Mouse (Mus musculus): Measurements from ENCODE around the gene Sp2. TPM values are rescaled to one million over a fixed set of nuclear protein-coding genes. Genes with fewer than 3 reads are reported as not detected.

Sp2 gene
- total and polyA plus RNA-seq, 3 experiments, result 10.4 to 12.4 (median 12.3) TPM

DNA sequence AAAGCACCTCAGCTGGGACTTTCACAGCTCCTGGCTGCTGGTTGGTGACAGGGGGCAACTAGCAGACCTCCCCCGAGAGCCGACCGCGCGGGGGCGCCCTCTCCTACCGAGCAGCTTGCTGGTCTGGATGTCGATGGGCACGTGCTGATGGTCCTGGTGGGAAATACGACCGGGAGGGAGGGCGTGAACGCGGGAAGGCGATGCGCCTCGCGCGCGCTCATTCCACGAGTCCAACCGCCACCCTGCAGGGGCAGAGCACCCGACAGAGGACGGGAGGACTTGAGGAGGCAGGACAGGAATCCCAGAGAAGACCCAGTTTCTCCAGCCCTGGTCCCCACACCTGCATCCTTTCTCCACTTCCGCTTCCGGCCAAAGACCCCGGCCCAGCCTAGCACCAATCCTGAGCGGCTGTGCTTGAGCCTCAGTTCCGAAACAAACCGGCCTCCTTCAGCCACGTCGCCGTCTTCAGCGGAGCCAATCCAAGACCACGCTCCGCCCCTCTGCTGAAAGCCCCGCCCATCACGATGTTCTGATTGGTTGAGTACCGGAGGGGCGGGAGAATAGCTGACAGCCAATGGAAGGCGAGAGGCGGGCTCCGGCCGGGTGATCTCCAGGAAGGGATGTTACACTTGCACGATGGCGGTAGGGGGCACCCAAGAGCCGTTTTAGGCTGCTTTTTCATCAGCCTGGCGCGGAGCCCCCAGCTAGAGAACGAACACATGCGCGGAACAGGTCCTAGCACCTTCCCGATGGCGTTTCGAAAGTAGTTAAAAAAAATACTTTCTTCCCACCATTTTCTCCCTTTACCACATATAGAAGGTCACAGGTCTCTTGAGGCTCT is 66.5 kb downstream of the Sp2 start, which contains the start of gene Cdk5rap3:
Gene Cdk5rap3, minus strand, starts transcription at position 453 of the 841 bp plus-strand sequence.
- intact Hi-C loops (cut with DNase I), result loop anchor here (2.0 to 5.0 kb wide), 2 partner anchors 66 to 109 kb away; partner anchors contain the start of gene Sp2
- TF ChIP-seq EP300 (IDR thresholded peaks at IDR 0.05; ENCODE audit: insufficient read depth, low read depth, low read length), result peak; percentile 78
- peak; percentile 84 for TF ChIP-seq CTCF (IDR thresholded peaks at IDR 0.05)
- peak; percentile 89 for TF ChIP-seq POLR2A (IDR thresholded peaks at IDR 0.05; ENCODE audit: insufficient read depth, low read depth, low read length)

DNA sequence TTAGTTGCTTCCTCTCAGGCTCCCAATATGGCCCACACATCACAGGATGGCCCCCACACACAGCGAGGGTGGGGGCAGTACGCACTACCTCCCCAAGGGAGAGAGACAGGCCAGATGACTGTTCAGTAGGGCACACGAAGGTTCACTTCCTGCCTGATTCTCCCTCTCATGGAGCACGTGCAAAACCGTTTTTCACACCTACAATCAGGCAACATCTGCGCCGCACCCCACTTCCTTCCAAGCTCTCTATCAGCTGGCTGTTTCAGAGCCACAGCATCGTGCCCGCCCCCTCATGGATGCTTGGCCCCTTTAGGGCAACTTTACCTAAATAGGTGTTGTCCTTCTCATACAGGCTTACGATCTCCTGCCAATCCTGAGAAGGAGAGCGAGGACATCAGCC is 70.1 kb downstream of the Sp2 start:
- 54% methylated on average over 11 of the region's 11 CpGs for WGBS
- no peak overlapping the region for H3K27ac ChIP-seq

More for the DNA sequence above, 66.5 kb downstream of the Sp2 start, which contains the start of gene Cdk5rap3:
- Histone ChIP-seq H3K27ac (peak within 1 kb of the TSS; percentile 77), H3K9ac (ENCODE audit: low read depth, low read length) (peak within 1 kb of the TSS; percentile 79), H3K27me3 (ENCODE audit: control insufficient read depth, insufficient read depth, low read length) (no peaks in the 10 kb centered on the region), H3K4me3 (peak within 1 kb of the TSS; percentile 74), H3K79me2 (replicated peaks; ENCODE audit: control insufficient read depth, insufficient read depth, low read length) (no peaks in the 10 kb centered on the region), H3K4me1 (ENCODE audit: control insufficient read depth, insufficient read depth, low read length) (no peaks in the 10 kb centered on the region), H3K36me3 (ENCODE audit: control insufficient read depth, insufficient read depth, low read length) (no peaks in the 10 kb centered on the region)
- peak; percentile 99 for DNase-seq
- under 1% methylated on average over 55 of the region's 55 CpGs for WGBS

DNA sequence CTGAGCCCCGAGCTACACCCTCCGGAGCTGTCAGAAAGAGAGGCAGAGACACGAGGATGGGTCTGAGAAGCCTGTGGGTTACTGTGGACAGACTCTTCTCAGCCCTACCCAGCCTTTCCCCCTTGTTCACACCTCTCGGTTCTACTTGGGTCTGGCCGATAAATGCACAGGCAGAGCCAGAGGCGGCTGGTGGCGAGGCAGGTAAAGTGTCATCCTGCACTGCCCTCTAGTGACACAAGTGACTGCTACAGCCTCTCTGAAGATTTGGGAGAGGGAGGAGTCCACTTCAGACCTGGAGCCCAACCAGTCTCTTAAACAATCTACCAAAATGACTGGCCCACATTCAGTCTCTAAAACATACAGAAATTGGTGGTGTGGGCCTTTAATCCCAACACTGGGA is 72.8 kb downstream of the Sp2 start:
- no peaks in the 10 kb centered on the region for H3K36me3 ChIP-seq (ENCODE audit: control insufficient read depth, insufficient read depth, low read length)
- H3K9ac ChIP-seq (ENCODE audit: low read depth, low read length), result no peak overlapping the region
- no peaks in the 10 kb centered on the region for H3K27me3 ChIP-seq (ENCODE audit: control insufficient read depth, insufficient read depth, low read length)
- intact Hi-C loops (cut with DNase I), result loop anchor here (1.0 to 5.0 kb wide), 2 partner anchors 43 to 148 kb away; no protein-coding TSS in a partner anchor
- no peak overlapping the region for H3K4me3 ChIP-seq
- peak; percentile 76 to 80 for DNase-seq
- no peaks in the 10 kb centered on the region; the same call in 1 of the 2 replicates for H3K4me1 ChIP-seq (ENCODE audit: control insufficient read depth, insufficient read depth, low read length)
- H3K27ac ChIP-seq, result no peak overlapping the region
- TF ChIP-seq EP300 (IDR thresholded peaks at IDR 0.05; ENCODE audit: insufficient read depth, low read depth, low read length) (peak; percentile 76; the same call in 1 of the 2 replicates), CTCF (IDR thresholded peaks at IDR 0.05) (peak; percentile 92), POLR2A (IDR thresholded peaks at IDR 0.05; ENCODE audit: insufficient read depth, low read depth, low read length) (no peak)
- H3K79me2 ChIP-seq (replicated peaks; ENCODE audit: control insufficient read depth, insufficient read depth, low read length), result no peaks in the 10 kb centered on the region
- 25% methylated on average over 7 of the region's 7 CpGs for WGBS

More for the DNA sequence above, 70.1 kb downstream of the Sp2 start:
- TF ChIP-seq POLR2A (IDR thresholded peaks at IDR 0.05; ENCODE audit: insufficient read depth, low read depth, low read length) (no peak), EP300 (IDR thresholded peaks at IDR 0.05; ENCODE audit: insufficient read depth, low read depth, low read length) (no peak), CTCF (IDR thresholded peaks at IDR 0.05) (no peak)
- intact Hi-C loops (cut with DNase I), result loop anchor here (5.0 kb wide), 1 partner anchor 150 kb away; no protein-coding TSS in a partner anchor
- Histone ChIP-seq H3K79me2 (replicated peaks; ENCODE audit: control insufficient read depth, insufficient read depth, low read length) (no peaks in the 10 kb centered on the region), H3K27me3 (ENCODE audit: control insufficient read depth, insufficient read depth, low read length) (no peaks in the 10 kb centered on the region), H3K4me3 (no peak overlapping the region), H3K4me1 (ENCODE audit: control insufficient read depth, insufficient read depth, low read length) (no peaks in the 10 kb centered on the region), H3K36me3 (ENCODE audit: control insufficient read depth, insufficient read depth, low read length) (no peaks in the 10 kb centered on the region), H3K9ac (ENCODE audit: low read depth, low read length) (no peak overlapping the region)
- DNase-seq, result no peak

DNA sequence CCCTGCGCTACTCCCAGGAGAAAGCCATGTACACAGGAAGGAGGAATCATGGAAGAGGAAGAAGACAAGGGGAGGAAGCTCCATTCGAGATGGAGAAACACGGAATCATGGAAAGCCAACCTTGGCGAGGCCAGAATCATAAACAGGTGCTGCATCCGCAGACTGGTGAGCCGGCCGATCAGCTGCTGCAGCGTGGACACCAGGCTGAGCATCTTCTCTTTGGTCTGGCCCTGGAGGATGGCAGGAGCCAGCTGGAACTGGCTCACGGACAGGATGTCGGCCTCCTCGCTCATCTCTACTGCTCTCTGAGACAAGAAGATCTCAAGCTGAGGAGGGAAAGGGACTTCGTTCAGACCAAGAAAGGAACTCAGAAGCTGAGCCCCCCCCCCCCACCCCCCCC is 74.2 kb downstream of the Sp2 start:
- intact Hi-C loops (cut with DNase I), result no loop called here
- H3K4me3 ChIP-seq, result no peak overlapping the region
- WGBS, result 95% methylated on average over 12 of the region's 12 CpGs
- no peaks in the 10 kb centered on the region; the same call in 1 of the 2 replicates for H3K4me1 ChIP-seq (ENCODE audit: control insufficient read depth, insufficient read depth, low read length)
- no peaks in the 10 kb centered on the region for H3K36me3 ChIP-seq (ENCODE audit: control insufficient read depth, insufficient read depth, low read length)
- H3K27me3 ChIP-seq (ENCODE audit: control insufficient read depth, insufficient read depth, low read length), result no peaks in the 10 kb centered on the region
- no peaks in the 10 kb centered on the region for H3K79me2 ChIP-seq (replicated peaks; ENCODE audit: control insufficient read depth, insufficient read depth, low read length)
- H3K27ac ChIP-seq, result no peak overlapping the region
- no peak overlapping the region for H3K9ac ChIP-seq (ENCODE audit: low read depth, low read length)
- TF ChIP-seq CTCF (IDR thresholded peaks at IDR 0.05) (no peak), POLR2A (IDR thresholded peaks at IDR 0.05; ENCODE audit: insufficient read depth, low read depth, low read length) (no peak), EP300 (IDR thresholded peaks at IDR 0.05; ENCODE audit: insufficient read depth, low read depth, low read length) (no peak)
- no peak for DNase-seq

DNA sequence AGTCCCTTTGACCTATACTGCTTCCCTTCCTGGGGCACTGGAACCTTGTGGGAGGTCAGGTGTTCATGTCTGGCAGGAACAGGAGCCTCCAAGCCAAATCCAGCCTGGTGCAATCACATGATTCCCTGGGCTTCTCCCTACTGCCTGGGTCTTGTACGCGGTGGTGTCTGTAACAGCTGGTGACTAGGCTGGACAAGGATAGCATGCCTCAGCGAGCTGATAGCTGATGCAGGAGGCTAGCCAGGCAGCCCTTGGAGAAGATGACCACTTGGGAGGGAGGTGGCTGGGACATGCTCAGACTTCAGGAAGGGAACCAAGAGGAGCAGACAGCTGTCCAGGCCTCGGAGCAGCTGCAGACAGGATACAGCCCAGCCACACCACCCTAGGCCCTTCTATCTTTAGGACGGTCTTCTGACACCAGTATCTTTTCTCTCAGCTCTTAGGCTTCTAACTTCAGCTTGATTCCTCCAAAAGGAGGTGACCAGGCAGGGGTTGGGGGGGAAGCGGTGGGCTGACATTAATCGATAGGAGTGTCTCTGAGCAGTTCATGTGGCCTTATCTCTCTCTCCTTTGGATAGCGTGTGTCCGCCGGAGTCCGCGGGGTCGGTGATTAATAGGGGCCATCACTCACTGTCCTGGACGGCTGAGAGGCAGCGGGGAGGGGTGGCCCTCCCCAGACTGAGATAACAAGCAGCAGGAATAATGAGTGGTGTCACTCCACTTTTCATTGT is 76.2 kb downstream of the Sp2 start:
- H3K4me3 ChIP-seq, result no peak overlapping the region
- DNase-seq, result peak; percentile 58 to 64
- no peaks in the 10 kb centered on the region for H3K27me3 ChIP-seq (ENCODE audit: control insufficient read depth, insufficient read depth, low read length)
- TF ChIP-seq EP300 (IDR thresholded peaks at IDR 0.05; ENCODE audit: insufficient read depth, low read depth, low read length) (peak; percentile 66; the same call in 1 of the 2 replicates), CTCF (IDR thresholded peaks at IDR 0.05) (no peak)
- no peak overlapping the region for H3K9ac ChIP-seq (ENCODE audit: low read depth, low read length)
- intact Hi-C loops (cut with DNase I), result no loop called here
- H3K36me3 ChIP-seq (ENCODE audit: control insufficient read depth, insufficient read depth, low read length), result no peaks in the 10 kb centered on the region
- peak overlapping the region; percentile 73 for H3K27ac ChIP-seq
- WGBS, result 32% methylated on average over 15 of the region's 15 CpGs
- no peaks in the 10 kb centered on the region for H3K79me2 ChIP-seq (replicated peaks; ENCODE audit: control insufficient read depth, insufficient read depth, low read length)
- H3K4me1 ChIP-seq (ENCODE audit: control insufficient read depth, insufficient read depth, low read length), result no peaks in the 10 kb centered on the region; the same call in 1 of the 2 replicates

Other genes with a start within 250 kb of the Sp2 start
- gene Snx11, start 205.4 kb downstream of the Sp2 start, total RNA-seq (2021), result 10 to 100 TPM; 11.6 to 12.5 TPM
- 11.1 and 16.2 TPM in 2 replicates for gene Snx11, start 205.4 kb downstream of the Sp2 start, polyA plus RNA-seq (2012; rRNA removed)
- gene Cbx1, start 193.8 kb downstream of the Sp2 start, total RNA-seq (2021), result 10 to 100 TPM; 34.8 to 36.9 TPM
- 8.4 and 11.1 TPM in 2 replicates for gene Cbx1, start 193.8 kb downstream of the Sp2 start, polyA plus RNA-seq (2012; rRNA removed)
- 100 to 1,000 TPM; 395 to 436 TPM for gene Nfe2l1, start 153.0 kb downstream of the Sp2 start, total RNA-seq (2021)
- gene Nfe2l1, start 153.0 kb downstream of the Sp2 start, polyA plus RNA-seq (2012; rRNA removed), result 397 and 529 TPM in 2 replicates
- 10 to 100 TPM; 35.0 to 36.9 TPM for gene Copz2, start 133.1 kb downstream of the Sp2 start, total RNA-seq (2021)
- 55.0 and 76.6 TPM in 2 replicates for gene Copz2, start 133.1 kb downstream of the Sp2 start, polyA plus RNA-seq (2012; rRNA removed)
- 10 to 100 TPM; 17.4 to 25.2 TPM for gene Cdk5rap3, start 66.5 kb downstream of the Sp2 start, total RNA-seq (2021)
- gene Cdk5rap3, start 66.5 kb downstream of the Sp2 start, polyA plus RNA-seq (2012; rRNA removed), result 13.8 and 17.5 TPM in 2 replicates
- 1 to 10 TPM in 1 of 2 experiments, under 1 TPM in 1; 0.93 to 2.1 TPM for gene Prr15l, start 54.9 kb downstream of the Sp2 start, total RNA-seq (2021)
- 0.70 and 2.5 TPM in 2 replicates for gene Prr15l, start 54.9 kb downstream of the Sp2 start, polyA plus RNA-seq (2012; rRNA removed)
- gene Pnpo, start 39.0 kb downstream of the Sp2 start, total RNA-seq (2021), result 10 to 100 TPM; 12.9 to 13.0 TPM
- 21.3 and 22.0 TPM in 2 replicates for gene Pnpo, start 39.0 kb downstream of the Sp2 start, polyA plus RNA-seq (2012; rRNA removed)
- under 1 TPM; 0.11 to 0.21 TPM for gene Sp6, start 30.4 kb upstream of the Sp2 start, total RNA-seq (2021)
- 0.21 and 0.23 TPM in 2 replicates for gene Sp6, start 30.4 kb upstream of the Sp2 start, polyA plus RNA-seq (2012; rRNA removed)
- 10 to 100 TPM; 12.6 TPM for gene Scrn2, start 47.0 kb upstream of the Sp2 start, total RNA-seq (2021)
- gene Scrn2, start 47.0 kb upstream of the Sp2 start, polyA plus RNA-seq (2012; rRNA removed), result 13.0 and 16.3 TPM in 2 replicates
- under 1 TPM in 1 of 2 experiments, not detected in 1; 0.18 TPM for gene Lrrc46, start 58.4 kb upstream of the Sp2 start, total RNA-seq (2021)
- gene Lrrc46, start 58.4 kb upstream of the Sp2 start, polyA plus RNA-seq (2012; rRNA removed), result 0.50 and 1.0 TPM in 2 replicates
- 10 to 100 TPM; 76.4 to 87.2 TPM for gene Mrpl10, start 58.6 kb upstream of the Sp2 start, total RNA-seq (2021)
- gene Mrpl10, start 58.6 kb upstream of the Sp2 start, polyA plus RNA-seq (2012; rRNA removed), result 91.4 and 98.6 TPM in 2 replicates
- 1 to 10 TPM; 4.1 to 4.4 TPM for gene Osbpl7, start 67.7 kb upstream of the Sp2 start, total RNA-seq (2021)
- 5.0 and 7.0 TPM in 2 replicates for gene Osbpl7, start 67.7 kb upstream of the Sp2 start, polyA plus RNA-seq (2012; rRNA removed)
- not detected for gene Tbx21, start 132.4 kb upstream of the Sp2 start, total RNA-seq (2021)
- 0.15 and 0.45 TPM in 2 replicates for gene Tbx21, start 132.4 kb upstream of the Sp2 start, polyA plus RNA-seq (2012; rRNA removed)
- 10 to 100 TPM; 12.1 to 12.2 TPM for gene Tbkbp1, start 168.5 kb upstream of the Sp2 start, total RNA-seq (2021)
- gene Tbkbp1, start 168.5 kb upstream of the Sp2 start, polyA plus RNA-seq (2012; rRNA removed), result 13.5 and 14.1 TPM in 2 replicates
- 10 to 100 TPM; 71.7 to 80.8 TPM for gene Kpnb1, start 204.9 kb upstream of the Sp2 start, total RNA-seq (2021)
- 22.1 and 43.5 TPM in 2 replicates for gene Kpnb1, start 204.9 kb upstream of the Sp2 start, polyA plus RNA-seq (2012; rRNA removed)